Mouse (Mus musculus) embryonic fibroblast, embryonic 13.5 days (primary cell): ENCODE results near the gene Dusp1.

Experiments used
- CTCF ChIP-seq: IDR thresholded peaks from 2 replicates; pipeline ENCODE4 v1.5.1; 2011; ENCODE audit warnings: mild to moderate bottlenecking, control low read depth, low read length, moderate library complexity, borderline replicate concordance; ENCODE audit not compliant: insufficient read depth
- POLR2A ChIP-seq: IDR thresholded peaks from 2 replicates; pipeline ENCODE4 v1.6.1; 2011; ENCODE audit warnings: low read depth, mild to moderate bottlenecking, control low read depth, low read length, moderate library complexity

DNA sequence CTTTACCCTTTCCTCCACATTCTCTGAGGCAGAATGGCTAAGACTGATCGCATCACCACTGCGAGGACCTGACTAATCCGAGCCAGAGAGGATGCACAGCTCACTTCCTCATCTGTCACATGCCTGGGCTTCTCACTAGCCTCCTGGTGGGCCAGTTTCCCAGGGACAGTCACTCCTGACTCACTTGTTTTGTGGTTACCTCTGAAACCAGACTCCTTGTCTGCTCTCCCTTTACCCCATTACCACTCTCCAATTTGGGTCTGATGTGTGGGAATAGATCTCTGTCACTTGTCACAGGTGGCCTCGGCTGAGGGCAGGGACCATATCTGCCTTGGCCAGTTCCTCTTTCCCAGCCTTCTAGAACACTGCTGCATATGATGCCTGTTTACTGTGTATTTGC, 43.7 kb upstream of the Dusp1 start:
- TF ChIP-seq POLR2A (no peak), CTCF (no peak)
